Mouse (Mus musculus) spleen, postnatal 14 days (tissue): Measurements from ENCODE around the gene Gm3286.
"Not testable (repeated sequence)": the region's sequence is repeated elsewhere in the genome, so short reads cannot be mapped to it uniquely, and the experiment has no call there.

Source experiments
- DNase-seq, 2 experiments: peaks; one replicate each; pipeline ENCODE4 v3.0.0; 2021 to 2022; ENCODE audit warnings: low spot score in 2 of 2

Gene Gm3286

GRCm38 (mm10) chr5:95510458-95510857 is at the start of gene Gm3286:
TSS of gene Gm3286 (plus strand) at chr5:95510758.
- DNase-seq, result not testable (repeated sequence)
